Mouse (Mus musculus): ENCODE data around the gene Ly9. TPM values are rescaled to one million over a fixed set of nuclear protein-coding genes. Genes with fewer than 3 reads are reported as not detected.

Gene Ly9
- 0.23 TPM in 1 of 2 replicates, not detected in the other for polyA plus RNA-seq (2014; fragmentation: Nextera tagmentation; extraction: Ambion mirVana)

- Histone ChIP-seq H3K27ac (replicated peaks in 1 of 2; ENCODE audit: control insufficient read depth in 1 of 2, insufficient read depth in 1 of 2, low read depth in 2 of 2, low read length in 2 of 2) (no peak within 1 kb of the TSS), H3K4me2 (ENCODE audit: low read length) (no peak within 1 kb of the TSS), H3K27me3 (ENCODE audit: control insufficient read depth, insufficient read depth, low read length) (no peaks in the 10 kb centered on the region), H3K4me3 (ENCODE audit: control insufficient read depth in 1 of 2, insufficient read depth in 1 of 2, low read depth in 1 of 2, low read length in 2 of 2) (no peak within 1 kb of the TSS), H3K4me1 (ENCODE audit: control insufficient read depth in 2 of 2, insufficient read depth in 2 of 2, low read length in 2 of 2) (no peaks in the 10 kb centered on the region), H3K9me3 (ENCODE audit: control insufficient read depth, low read length) (no peaks in the 10 kb centered on the region), H3K9ac (ENCODE audit: low read length) (no peak within 1 kb of the TSS), H3K36me3 (ENCODE audit: control insufficient read depth, insufficient read depth, low read length) (no peaks in the 10 kb centered on the region)
- 77% methylated on average over 9 of the region's 9 CpGs for WGBS
- ATAC-seq (ENCODE audit: insufficient number of reproducible peaks, insufficient read depth, low FRiP score, low read depth) = no peak
Observed at GRCm38 (mm10) chr1:171607176-171607575, at the start of gene Ly9. Ly9 (minus strand) TSS chr1:171607410.

GRCm38 (mm10) chr1:171652734-171653133 is 45.5 kb upstream of the Ly9 start, which contains the start of gene Slamf7:
Slamf7 (minus strand) TSS chr1:171653035.
- ATAC-seq (ENCODE audit: insufficient number of reproducible peaks, insufficient read depth, low FRiP score, low read depth) = no peak
- no peaks in the 10 kb centered on the region for H3K4me1 ChIP-seq (ENCODE audit: control insufficient read depth in 2 of 2, insufficient read depth in 2 of 2, low read length in 2 of 2)
- H3K4me3 ChIP-seq (ENCODE audit: control insufficient read depth in 1 of 2, insufficient read depth in 1 of 2, low read depth in 1 of 2, low read length in 2 of 2) = no peak within 1 kb of the TSS
- no peaks in the 10 kb centered on the region for H3K9me3 ChIP-seq (ENCODE audit: control insufficient read depth, low read length)
- 77% methylated on average over 5 of the region's 5 CpGs for WGBS
- no peak within 1 kb of the TSS for H3K27ac ChIP-seq (replicated peaks in 1 of 2; ENCODE audit: control insufficient read depth in 1 of 2, insufficient read depth in 1 of 2, low read depth in 2 of 2, low read length in 2 of 2)
- no peak within 1 kb of the TSS for H3K9ac ChIP-seq (ENCODE audit: low read length)
- H3K27me3 ChIP-seq (ENCODE audit: control insufficient read depth, insufficient read depth, low read length) = no peaks in the 10 kb centered on the region
- H3K4me2 ChIP-seq (ENCODE audit: low read length) = no peak within 1 kb of the TSS
- no peaks in the 10 kb centered on the region for H3K36me3 ChIP-seq (ENCODE audit: control insufficient read depth, insufficient read depth, low read length)

GRCm38 (mm10) chr1:171648840-171649239 is 41.6 kb upstream of the Ly9 start:
- H3K36me3 ChIP-seq (ENCODE audit: control insufficient read depth, insufficient read depth, low read length) = no peaks in the 10 kb centered on the region
- no peak overlapping the region for H3K9ac ChIP-seq (ENCODE audit: low read length)
- H3K27me3 ChIP-seq (ENCODE audit: control insufficient read depth, insufficient read depth, low read length) = no peaks in the 10 kb centered on the region
- H3K4me3 ChIP-seq (ENCODE audit: control insufficient read depth in 1 of 2, insufficient read depth in 1 of 2, low read depth in 1 of 2, low read length in 2 of 2) = no peak overlapping the region
- no peak overlapping the region for H3K4me2 ChIP-seq (ENCODE audit: low read length)
- no peak overlapping the region for H3K27ac ChIP-seq (replicated peaks in 1 of 2; ENCODE audit: control insufficient read depth in 1 of 2, insufficient read depth in 1 of 2, low read depth in 2 of 2, low read length in 2 of 2)
- H3K9me3 ChIP-seq (ENCODE audit: control insufficient read depth, low read length) = no peaks in the 10 kb centered on the region
- ATAC-seq (ENCODE audit: insufficient number of reproducible peaks, insufficient read depth, low FRiP score, low read depth) = no peak
- no peaks in the 10 kb centered on the region for H3K4me1 ChIP-seq (ENCODE audit: control insufficient read depth in 2 of 2, insufficient read depth in 2 of 2, low read length in 2 of 2)
- WGBS = 62% methylated on average over 8 of the region's 8 CpGs

GRCm38 (mm10) chr1:171647716-171648115 is 40.5 kb upstream of the Ly9 start:
- 70% methylated on average over 5 of the region's 5 CpGs for WGBS

GRCm38 (mm10) chr1:171646429-171646940 is 39.3 kb upstream of the Ly9 start:
- H3K4me1 ChIP-seq (ENCODE audit: control insufficient read depth in 2 of 2, insufficient read depth in 2 of 2, low read length in 2 of 2) = no peaks in the 10 kb centered on the region
- no peaks in the 10 kb centered on the region for H3K9me3 ChIP-seq (ENCODE audit: control insufficient read depth, low read length)
- no peak overlapping the region for H3K27ac ChIP-seq (replicated peaks in 1 of 2; ENCODE audit: control insufficient read depth in 1 of 2, insufficient read depth in 1 of 2, low read depth in 2 of 2, low read length in 2 of 2)
- H3K27me3 ChIP-seq (ENCODE audit: control insufficient read depth, insufficient read depth, low read length) = no peaks in the 10 kb centered on the region
- H3K36me3 ChIP-seq (ENCODE audit: control insufficient read depth, insufficient read depth, low read length) = no peaks in the 10 kb centered on the region
- WGBS = 46% methylated on average over 5 of the region's 5 CpGs
- ATAC-seq (ENCODE audit: insufficient number of reproducible peaks, insufficient read depth, low FRiP score, low read depth) = no peak
- no peak overlapping the region for H3K4me3 ChIP-seq (ENCODE audit: control insufficient read depth in 1 of 2, insufficient read depth in 1 of 2, low read depth in 1 of 2, low read length in 2 of 2)
- no peak overlapping the region for H3K9ac ChIP-seq (ENCODE audit: low read length)
- no peak overlapping the region for H3K4me2 ChIP-seq (ENCODE audit: low read length)

More at GRCm38 (mm10) chr1:171647716-171648115, 40.5 kb upstream of the Ly9 start:
- H3K4me2 ChIP-seq (ENCODE audit: low read length) = no peak overlapping the region
- no peaks in the 10 kb centered on the region for H3K9me3 ChIP-seq (ENCODE audit: control insufficient read depth, low read length)
- H3K27me3 ChIP-seq (ENCODE audit: control insufficient read depth, insufficient read depth, low read length) = no peaks in the 10 kb centered on the region
- no peaks in the 10 kb centered on the region for H3K36me3 ChIP-seq (ENCODE audit: control insufficient read depth, insufficient read depth, low read length)
- no peak overlapping the region for H3K9ac ChIP-seq (ENCODE audit: low read length)
- ATAC-seq (ENCODE audit: insufficient number of reproducible peaks, insufficient read depth, low FRiP score, low read depth) = no peak
- no peak overlapping the region for H3K27ac ChIP-seq (replicated peaks in 1 of 2; ENCODE audit: control insufficient read depth in 1 of 2, insufficient read depth in 1 of 2, low read depth in 2 of 2, low read length in 2 of 2)
- H3K4me3 ChIP-seq (ENCODE audit: control insufficient read depth in 1 of 2, insufficient read depth in 1 of 2, low read depth in 1 of 2, low read length in 2 of 2) = no peak overlapping the region
- H3K4me1 ChIP-seq (ENCODE audit: control insufficient read depth in 2 of 2, insufficient read depth in 2 of 2, low read length in 2 of 2) = no peaks in the 10 kb centered on the region

GRCm38 (mm10) chr1:171643612-171644011 is 36.4 kb upstream of the Ly9 start:
- no peak overlapping the region for H3K4me2 ChIP-seq (ENCODE audit: low read length)
- H3K36me3 ChIP-seq (ENCODE audit: control insufficient read depth, insufficient read depth, low read length) = no peaks in the 10 kb centered on the region
- no peak overlapping the region for H3K4me3 ChIP-seq (ENCODE audit: control insufficient read depth in 1 of 2, insufficient read depth in 1 of 2, low read depth in 1 of 2, low read length in 2 of 2)
- no peak overlapping the region for H3K9ac ChIP-seq (ENCODE audit: low read length)
- ATAC-seq (ENCODE audit: insufficient number of reproducible peaks, insufficient read depth, low FRiP score, low read depth) = no peak
- 53% methylated on average over 7 of the region's 7 CpGs for WGBS
- no peak overlapping the region for H3K27ac ChIP-seq (replicated peaks in 1 of 2; ENCODE audit: control insufficient read depth in 1 of 2, insufficient read depth in 1 of 2, low read depth in 2 of 2, low read length in 2 of 2)
- no peaks in the 10 kb centered on the region for H3K4me1 ChIP-seq (ENCODE audit: control insufficient read depth in 2 of 2, insufficient read depth in 2 of 2, low read length in 2 of 2)
- no peaks in the 10 kb centered on the region for H3K9me3 ChIP-seq (ENCODE audit: control insufficient read depth, low read length)
- no peaks in the 10 kb centered on the region for H3K27me3 ChIP-seq (ENCODE audit: control insufficient read depth, insufficient read depth, low read length)

- Histone ChIP-seq H3K9me3 (ENCODE audit: control insufficient read depth, low read length) (no peaks in the 10 kb centered on the region), H3K9ac (ENCODE audit: low read length) (no peak overlapping the region), H3K36me3 (ENCODE audit: control insufficient read depth, insufficient read depth, low read length) (no peaks in the 10 kb centered on the region), H3K27ac (replicated peaks in 1 of 2; ENCODE audit: control insufficient read depth in 1 of 2, insufficient read depth in 1 of 2, low read depth in 2 of 2, low read length in 2 of 2) (no peak overlapping the region), H3K27me3 (ENCODE audit: control insufficient read depth, insufficient read depth, low read length) (no peaks in the 10 kb centered on the region), H3K4me3 (ENCODE audit: control insufficient read depth in 1 of 2, insufficient read depth in 1 of 2, low read depth in 1 of 2, low read length in 2 of 2) (no peak overlapping the region), H3K4me2 (ENCODE audit: low read length) (no peak overlapping the region), H3K4me1 (ENCODE audit: control insufficient read depth in 2 of 2, insufficient read depth in 2 of 2, low read length in 2 of 2) (no peaks in the 10 kb centered on the region)
- WGBS = 94% methylated on average over 6 of the region's 6 CpGs
- ATAC-seq (ENCODE audit: insufficient number of reproducible peaks, insufficient read depth, low FRiP score, low read depth) = no peak
Observed at GRCm38 (mm10) chr1:171640796-171641195, 33.6 kb upstream of the Ly9 start.

GRCm38 (mm10) chr1:171638686-171639085 is 31.5 kb upstream of the Ly9 start:
- H3K9ac ChIP-seq (ENCODE audit: low read length) = no peak overlapping the region
- H3K36me3 ChIP-seq (ENCODE audit: control insufficient read depth, insufficient read depth, low read length) = no peaks in the 10 kb centered on the region
- H3K4me2 ChIP-seq (ENCODE audit: low read length) = no peak overlapping the region
- no peak for ATAC-seq (ENCODE audit: insufficient number of reproducible peaks, insufficient read depth, low FRiP score, low read depth)
- no peak overlapping the region for H3K27ac ChIP-seq (replicated peaks in 1 of 2; ENCODE audit: control insufficient read depth in 1 of 2, insufficient read depth in 1 of 2, low read depth in 2 of 2, low read length in 2 of 2)
- H3K4me3 ChIP-seq (ENCODE audit: control insufficient read depth in 1 of 2, insufficient read depth in 1 of 2, low read depth in 1 of 2, low read length in 2 of 2) = no peak overlapping the region
- 64% methylated on average over 2 of the region's 2 CpGs for WGBS
- no peaks in the 10 kb centered on the region for H3K27me3 ChIP-seq (ENCODE audit: control insufficient read depth, insufficient read depth, low read length)
- H3K4me1 ChIP-seq (ENCODE audit: control insufficient read depth in 2 of 2, insufficient read depth in 2 of 2, low read length in 2 of 2) = no peaks in the 10 kb centered on the region
- H3K9me3 ChIP-seq (ENCODE audit: control insufficient read depth, low read length) = no peaks in the 10 kb centered on the region

Measured in heart, embryonic 14.5 days (tissue).